Mouse (Mus musculus) urinary bladder, postnatal 10 days (tissue): ENCODE measurements around the gene Cel.
"Not testable (repeated sequence)": the region's sequence is repeated elsewhere in the genome, so short reads cannot be mapped to it uniquely, and the experiment has no call there.

Experiments used
- DNase-seq: peaks from one replicate; pipeline ENCODE4 v3.0.0; 2022; ENCODE audit warnings: low spot score

Gene Cel

GRCm38 (mm10) chr2:28518231-28518630 lies 45.0 kb downstream of the Cel start:
- DNase-seq, result no peak

- peak; percentile 56 for DNase-seq
Measured at GRCm38 (mm10) chr2:28517206-28517909, 45.8 kb downstream of the Cel start.

GRCm38 (mm10) chr2:28514489-28514888 lies 48.7 kb downstream of the Cel start:
- DNase-seq, result no peak

- no peak for DNase-seq
Measured at GRCm38 (mm10) chr2:28513431-28514370, 49.5 kb downstream of the Cel start.

GRCm38 (mm10) chr2:28512798-28513401 lies 50.3 kb downstream of the Cel start, which contains the start of gene Ralgds:
TSS of gene Ralgds (plus strand) at chr2:28513125.
- no peak for DNase-seq

GRCm38 (mm10) chr2:28511600-28511999 lies 51.6 kb downstream of the Cel start:
- DNase-seq, result not testable (repeated sequence)

- peak; percentile 3 for DNase-seq
Measured at GRCm38 (mm10) chr2:28506291-28506690, 56.9 kb downstream of the Cel start.

GRCm38 (mm10) chr2:28505795-28506194 lies 57.4 kb downstream of the Cel start, which contains the start of gene Gm10134:
TSS of gene Gm10134 (plus strand) at chr2:28506095.
- DNase-seq, result peak; percentile 2
